Mouse (Mus musculus) heart, postnatal 25 days (tissue): Measurements from ENCODE around the gene Bcor. TPM values are rescaled to one million over a fixed set of nuclear protein-coding genes. Genes with fewer than 3 reads are reported as not detected.
A peak's percentile ranks its signal among the peaks of the same experiment; 100 is the strongest.

Experiments used
- DNase-seq: peaks from one replicate; pipeline ENCODE4 v3.0.0; 2022; ENCODE audit warnings: low spot score
- intact Hi-C: fragments of 180-260 bp; cut with DNase I; formaldehyde crosslinking; loops from one replicate; pipeline ENCODE4 v1.15.1; 2025
- total RNA-seq, 2 experiments: library from RNA; stranded (reverse); gene quantifications; 2 replicates each; pipeline ENCODE4 v1.2.3; 2021

Bcor gene
- total RNA-seq, 2 experiments from 2014 or later: 22.0 to 22.7 TPM

- DNase-seq: peak; percentile 51
- intact Hi-C loops: loop anchor here (2.0 to 5.0 kb wide), 2 partner anchors 40 to 52 kb away; no protein-coding TSS in a partner anchor
Observed at GRCm38 (mm10) chrX:12129230-12129629, 30.9 kb downstream of the Bcor start.

- intact Hi-C loops: loop anchor here (2.0 to 5.0 kb wide), 2 partner anchors 40 to 51 kb away; no protein-coding TSS in a partner anchor
- DNase-seq: peak; percentile 16
Observed at GRCm38 (mm10) chrX:12128165-12129083, 31.7 kb downstream of the Bcor start.

- intact Hi-C loops: loop anchor here (2.0 to 5.0 kb wide), 2 partner anchors 39 to 50 kb away; no protein-coding TSS in a partner anchor
- DNase-seq: no peak
Observed at GRCm38 (mm10) chrX:12127799-12128164, 32.4 kb downstream of the Bcor start.

- no peak for DNase-seq
- intact Hi-C loops: loop anchor here (5.0 kb wide), 1 partner anchor 50 kb away; no protein-coding TSS in a partner anchor
Observed at GRCm38 (mm10) chrX:12127106-12127670, 33.0 kb downstream of the Bcor start.

GRCm38 (mm10) chrX:12126408-12127105 lies 33.6 kb downstream of the Bcor start:
- intact Hi-C loops: loop anchor here (5.0 kb wide), 1 partner anchor 49 kb away; no protein-coding TSS in a partner anchor
- DNase-seq: no peak

- DNase-seq: no peak
- intact Hi-C loops: no loop called here
Observed at GRCm38 (mm10) chrX:12124571-12124970, 35.6 kb downstream of the Bcor start.

- intact Hi-C loops: no loop called here
- DNase-seq: no peak
Observed at GRCm38 (mm10) chrX:12123687-12124087, 36.5 kb downstream of the Bcor start.

GRCm38 (mm10) chrX:12122594-12123331 lies 37.4 kb downstream of the Bcor start:
- intact Hi-C loops: no loop called here
- DNase-seq: no peak

GRCm38 (mm10) chrX:12119476-12119875 lies 40.7 kb downstream of the Bcor start:
- intact Hi-C loops: no loop called here
- DNase-seq: no peak

GRCm38 (mm10) chrX:12116128-12116527 lies 44.0 kb downstream of the Bcor start:
- intact Hi-C loops: no loop called here

GRCm38 (mm10) chrX:12112166-12112565 lies 48.0 kb downstream of the Bcor start:
- DNase-seq: no peak
- intact Hi-C loops: no loop called here

More at GRCm38 (mm10) chrX:12116128-12116527, 44.0 kb downstream of the Bcor start:
- no peak for DNase-seq

GRCm38 (mm10) chrX:12110518-12110917 lies 49.6 kb downstream of the Bcor start:
- no peak for DNase-seq
- intact Hi-C loops: no loop called here

- intact Hi-C loops: no loop called here
- DNase-seq: no peak
Observed at GRCm38 (mm10) chrX:12105358-12105757, 54.8 kb downstream of the Bcor start.

GRCm38 (mm10) chrX:12096783-12097526 lies 63.2 kb downstream of the Bcor start:
- intact Hi-C loops: no loop called here
- no peak for DNase-seq

- no peak for DNase-seq
- intact Hi-C loops: no loop called here
Observed at GRCm38 (mm10) chrX:12093371-12093770, 66.8 kb downstream of the Bcor start.

GRCm38 (mm10) chrX:12091431-12092061 lies 68.6 kb downstream of the Bcor start:
- DNase-seq: no peak
- intact Hi-C loops: no loop called here

- intact Hi-C loops: no loop called here
- peak; percentile 62 for DNase-seq
Observed at GRCm38 (mm10) chrX:12090871-12091404, 69.2 kb downstream of the Bcor start.

- no peak for DNase-seq
- intact Hi-C loops: no loop called here
Observed at GRCm38 (mm10) chrX:12090151-12090870, 69.8 kb downstream of the Bcor start.
